Mouse (Mus musculus) B cell, adult (primary cell): Measurements from ENCODE around the gene Stt3b. TPM values are rescaled to one million over a fixed set of nuclear protein-coding genes. Genes with fewer than 3 reads are reported as not detected.

Experiments used
- total RNA-seq: library from RNA; stranded (reverse); gene quantifications from 4 replicates; pipeline ENCODE4 v1.2.4, GENCODE M21; 2023; ENCODE audit not compliant: inconsistent age

Gene Stt3b
- 139 to 167 TPM (median 152 TPM) in 4 replicates for total RNA-seq

GRCm38 (mm10) chr9:115310346-115311222 is at the start of gene Stt3b:
TSS of gene Stt3b (minus strand) at chr9:115310421.

